Mouse (Mus musculus): ENCODE results near the gene Med26.

Gene Med26

DNA sequence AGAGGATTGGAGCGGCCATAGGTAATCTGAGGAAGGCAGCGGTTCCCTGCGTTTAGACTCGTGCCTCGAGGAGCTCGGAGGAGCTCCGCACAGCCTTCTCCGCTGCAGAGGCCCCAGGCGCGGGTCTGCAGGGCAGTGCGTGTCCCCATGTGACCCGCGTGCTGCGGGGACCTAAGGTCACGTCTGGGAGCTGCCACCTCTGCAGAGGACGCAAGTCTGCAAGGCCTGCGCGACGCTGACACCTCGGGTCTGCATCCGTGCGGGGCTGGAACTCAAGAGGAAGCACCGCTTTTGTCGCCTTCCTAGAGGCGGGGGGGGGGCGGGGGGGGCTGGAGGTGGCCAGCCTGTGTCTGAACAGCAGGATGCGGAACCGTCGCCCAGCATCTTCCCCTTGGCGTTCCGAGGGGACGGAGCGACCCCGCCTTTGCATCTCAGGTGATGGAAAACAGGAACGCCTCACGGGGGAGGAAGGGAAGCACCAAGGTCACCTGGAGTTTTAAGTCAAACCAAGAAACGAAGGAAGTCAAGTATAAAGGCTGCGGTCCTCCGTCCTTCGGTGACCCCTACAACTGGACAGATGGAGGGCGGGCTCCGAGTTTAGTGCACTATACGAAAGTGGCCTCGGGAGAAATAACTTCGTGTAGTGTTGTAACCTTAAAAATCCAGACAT lies 709 bp upstream of the Med26 start:
- DNase-seq (ENCODE audit: low spot score in 2 of 2), result peak in 1 of 2 experiments; percentile 37

- peak in 1 of 2 experiments; percentile 6 for DNase-seq (ENCODE audit: low spot score in 2 of 2)
Observed at GRCm38 (mm10) chr8:72547122-72547801, 808 bp downstream of the Med26 start.

- DNase-seq (ENCODE audit: low spot score in 2 of 2), result no peak
Observed at GRCm38 (mm10) chr8:72539234-72539633, 8.8 kb downstream of the Med26 start.

DNA sequence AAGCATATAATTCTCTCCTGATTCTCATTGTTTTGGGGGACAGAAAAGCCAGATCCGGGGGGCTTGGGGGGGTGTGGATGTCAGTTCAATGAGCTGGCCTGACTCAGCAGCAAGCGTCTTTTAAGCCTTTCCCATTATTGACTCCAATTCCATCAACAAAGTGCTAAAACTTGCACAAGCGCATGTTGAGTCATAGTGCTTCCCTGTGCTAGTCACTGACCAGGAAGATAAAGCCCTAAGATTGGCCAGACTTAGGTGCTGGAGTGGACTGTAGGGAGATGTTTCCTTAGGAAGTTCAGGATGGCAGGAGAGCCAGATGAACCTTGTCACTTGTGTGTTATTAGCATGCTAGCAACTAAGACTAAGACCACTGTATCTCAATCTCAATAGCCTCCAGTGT lies 13.2 kb downstream of the Med26 start:
- no peak for DNase-seq (ENCODE audit: low spot score in 2 of 2)

DNA sequence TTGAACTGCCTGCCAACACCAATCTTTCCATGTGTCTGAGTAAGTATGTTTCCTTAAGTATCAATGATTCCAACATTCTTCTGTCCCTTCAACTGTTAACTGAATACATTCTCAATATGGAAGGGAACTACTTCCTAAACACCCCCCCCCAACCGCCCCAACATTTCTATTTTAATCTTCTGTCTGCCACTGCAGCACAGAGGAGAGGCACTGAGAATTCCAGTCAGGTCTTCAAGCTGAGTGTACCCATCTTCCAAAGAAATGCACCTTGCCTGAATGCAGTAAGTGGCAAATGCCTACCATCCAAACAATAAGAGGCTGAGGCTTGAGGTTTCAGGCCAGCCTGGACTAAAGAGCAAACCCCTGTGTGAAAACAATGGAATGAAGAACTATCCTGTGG lies 16.0 kb downstream of the Med26 start:
- DNase-seq (ENCODE audit: low spot score in 2 of 2), result no peak

GRCm38 (mm10) chr8:72521888-72522287 lies 26.2 kb downstream of the Med26 start:
- DNase-seq (ENCODE audit: low spot score in 2 of 2), result no peak

GRCm38 (mm10) chr8:72517421-72517988 lies 30.6 kb downstream of the Med26 start:
- no peak for DNase-seq (ENCODE audit: low spot score in 2 of 2)

- DNase-seq (ENCODE audit: low spot score in 2 of 2), result no peak
Observed at GRCm38 (mm10) chr8:72513158-72513557, 34.9 kb downstream of the Med26 start.

DNA sequence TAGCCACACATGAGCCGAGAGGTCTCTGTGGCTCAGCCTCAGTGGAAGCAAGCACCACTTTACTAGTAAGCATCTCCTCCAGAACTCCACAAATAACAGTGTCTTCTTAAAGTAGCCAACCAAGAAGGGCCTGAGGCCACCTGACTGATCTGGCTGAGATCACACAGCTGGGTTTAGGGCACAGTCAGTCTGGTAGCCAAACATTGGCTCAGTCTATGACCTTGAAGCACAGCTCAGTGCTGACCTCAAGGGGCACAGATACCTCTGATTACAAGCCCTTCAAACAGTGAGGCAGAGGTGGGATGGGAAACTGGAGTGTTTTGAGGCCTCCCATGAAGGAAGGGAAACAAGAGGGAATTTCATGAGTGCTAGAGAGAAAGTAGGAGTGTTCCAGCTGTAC lies 35.4 kb downstream of the Med26 start:
- no peak for DNase-seq (ENCODE audit: low spot score in 2 of 2)

GRCm38 (mm10) chr8:72507505-72507904 lies 40.6 kb downstream of the Med26 start:
- DNase-seq (ENCODE audit: low spot score in 2 of 2), result no peak

DNA sequence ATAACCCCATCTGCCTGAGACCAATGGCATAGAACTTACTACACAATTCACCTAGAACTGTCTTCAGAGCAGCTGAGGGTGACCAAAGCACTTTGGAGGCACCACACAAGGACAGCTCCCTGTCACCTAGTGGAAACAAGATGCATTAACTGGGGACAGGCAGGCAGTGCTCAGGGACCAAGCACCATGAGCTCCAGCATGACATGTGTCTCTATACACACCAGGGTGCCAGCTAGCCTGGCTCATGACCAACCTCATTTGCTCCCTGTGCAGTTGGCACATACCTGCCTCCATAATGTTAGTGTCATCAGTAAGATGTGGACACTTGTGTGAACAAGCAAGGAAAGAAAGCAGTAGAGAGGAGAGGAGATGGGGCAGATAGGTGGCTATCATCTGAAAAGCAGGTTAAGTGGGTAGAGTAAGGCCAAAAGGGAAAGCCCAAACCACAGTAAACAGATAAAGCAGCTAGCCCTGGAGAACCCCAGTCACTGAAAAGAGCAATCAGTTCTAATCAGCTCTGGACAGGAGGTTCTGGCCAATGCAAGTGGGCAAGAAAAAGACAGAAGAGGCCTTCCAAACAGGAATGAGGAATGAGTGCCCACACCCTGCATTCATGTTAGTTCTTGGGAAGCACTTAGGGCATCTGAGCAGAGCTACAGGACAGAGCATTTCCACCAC lies 43.3 kb downstream of the Med26 start:
- DNase-seq (ENCODE audit: low spot score in 2 of 2), result no peak

DNA sequence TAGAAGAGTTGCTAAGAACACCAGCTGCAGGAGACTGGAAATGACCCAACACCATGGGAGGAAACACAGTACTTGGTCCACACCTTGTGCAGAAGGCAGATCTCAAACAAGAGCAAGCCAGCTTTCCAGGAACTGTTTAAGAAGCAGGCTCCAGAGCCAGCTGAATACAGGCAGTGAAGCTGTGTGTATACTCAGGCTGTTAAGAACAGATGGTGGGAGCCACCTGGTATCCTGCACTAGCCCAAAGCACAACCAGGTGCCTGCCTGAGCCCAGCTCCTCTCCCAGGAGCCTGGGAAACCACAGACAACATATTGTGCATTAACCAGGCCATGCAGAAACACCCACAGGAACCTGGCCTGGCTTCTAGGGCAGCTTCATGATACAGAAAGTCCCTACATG lies 43.9 kb downstream of the Med26 start:
- no peak for DNase-seq (ENCODE audit: low spot score in 2 of 2)

DNA sequence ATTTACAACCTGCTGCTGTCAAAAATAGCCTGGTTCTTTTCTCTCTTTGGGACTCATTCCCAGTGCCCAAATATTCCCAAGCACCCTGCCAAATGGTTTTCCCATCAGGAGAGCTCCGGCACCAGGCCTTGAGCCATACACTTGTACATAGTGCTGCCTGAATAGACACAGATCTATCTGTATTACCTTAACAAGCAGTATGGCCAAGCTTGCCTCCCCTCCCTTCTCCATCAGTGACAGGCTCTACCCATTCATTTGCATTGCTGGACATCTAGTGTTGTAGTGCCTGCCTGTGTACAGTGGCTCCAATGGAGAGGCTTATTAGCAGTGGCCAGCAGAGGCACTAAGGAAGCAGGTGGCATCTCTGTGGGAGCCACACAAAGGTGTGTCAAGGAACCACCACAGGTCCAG lies 47.5 kb downstream of the Med26 start:
- no peak for DNase-seq (ENCODE audit: low spot score in 2 of 2)

DNA sequence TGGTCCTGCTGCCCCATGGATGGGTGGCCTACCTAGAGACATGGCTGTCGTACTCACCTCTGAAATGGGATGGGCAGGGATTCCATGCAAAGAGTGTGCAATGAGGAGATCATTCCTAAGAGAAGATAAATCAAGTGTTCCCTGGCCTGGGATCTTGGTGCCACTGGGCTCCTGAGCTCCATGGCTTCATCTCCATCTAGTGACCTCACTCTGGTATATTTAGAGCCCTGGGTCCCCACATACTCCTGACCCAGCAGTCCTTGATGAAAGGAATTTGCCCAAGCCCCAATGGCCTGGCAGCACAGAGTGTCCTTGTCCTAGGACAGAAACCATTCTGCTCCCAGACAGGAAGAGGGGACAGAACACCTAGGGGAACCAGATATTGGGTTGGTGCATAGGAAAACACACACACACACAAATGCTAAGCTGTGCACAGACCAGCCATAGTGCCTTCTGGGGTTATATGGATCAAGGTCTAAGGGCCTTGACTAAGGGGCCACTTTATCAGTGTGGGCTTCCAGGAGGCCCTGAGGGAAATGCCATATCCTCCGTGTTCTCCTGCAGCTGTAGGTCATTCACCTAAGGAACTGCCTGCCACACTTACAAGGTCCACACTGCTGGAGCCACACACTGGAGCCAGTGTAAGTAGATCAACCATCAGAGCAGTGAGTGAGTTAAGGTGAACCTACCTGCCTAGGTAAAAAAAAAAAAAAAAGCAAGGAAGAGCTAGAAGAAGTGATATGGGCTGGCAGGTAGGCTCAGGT lies 48.4 kb downstream of the Med26 start:
- DNase-seq (ENCODE audit: low spot score in 2 of 2), result no peak

DNA sequence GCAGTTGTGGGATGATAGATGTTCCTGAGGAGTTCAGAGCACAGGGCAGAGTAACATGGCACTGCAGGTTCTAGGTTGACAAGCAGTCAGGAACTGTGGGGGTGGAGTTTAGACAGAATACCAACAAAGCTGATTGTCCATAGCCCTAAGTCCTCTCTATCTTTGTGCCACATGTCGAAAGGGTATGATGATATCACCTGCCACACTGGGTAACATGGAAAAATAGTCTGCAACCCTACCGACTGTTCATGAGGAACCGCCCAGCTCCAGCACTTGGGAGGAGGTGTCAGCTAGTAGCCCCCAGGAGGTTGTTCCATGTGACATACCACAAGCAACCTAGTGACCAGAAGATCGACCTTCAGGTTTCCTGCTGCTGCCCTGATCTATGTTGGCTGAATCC lies 49.5 kb downstream of the Med26 start:
- DNase-seq (ENCODE audit: low spot score in 2 of 2), result no peak

DNA sequence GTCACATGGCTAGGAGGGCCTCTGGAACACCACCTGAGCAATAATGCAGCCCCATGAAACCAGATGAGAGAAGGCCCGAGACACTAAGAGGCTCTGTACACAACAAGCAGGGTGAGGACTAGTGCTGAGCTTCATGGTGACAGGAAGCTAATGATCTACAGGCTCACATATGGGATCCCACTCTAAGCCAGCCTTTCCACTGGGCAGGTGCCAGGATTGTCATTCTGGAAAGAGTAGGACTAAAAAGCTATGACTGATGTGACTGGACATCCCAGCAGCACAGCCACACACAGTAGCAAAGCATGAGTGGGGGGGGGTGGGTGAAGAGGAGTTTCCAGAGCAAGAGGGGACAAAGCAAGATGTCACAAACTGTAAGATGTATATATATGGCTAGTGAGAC lies 50.2 kb downstream of the Med26 start:
- no peak for DNase-seq (ENCODE audit: low spot score in 2 of 2)

DNA sequence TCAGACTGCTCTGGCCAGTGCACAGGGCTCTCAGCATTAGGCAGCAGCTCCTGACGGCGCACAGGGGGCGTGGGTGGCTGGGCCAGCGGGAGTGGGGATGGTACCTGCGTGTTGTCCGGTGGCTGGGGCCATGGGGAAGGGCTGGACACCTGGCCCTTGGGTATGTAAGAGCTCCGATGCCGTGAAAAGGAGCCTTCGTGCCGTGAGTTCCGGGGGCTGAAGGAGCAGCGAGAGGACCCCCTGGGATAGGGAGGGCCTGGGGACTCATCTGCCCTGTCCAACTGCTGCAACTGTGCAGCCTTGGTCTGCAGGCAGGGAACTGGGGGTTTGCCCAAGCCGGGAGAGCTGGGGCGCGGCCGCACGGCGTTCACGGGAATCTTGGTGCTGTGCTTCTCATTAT lies 51.9 kb downstream of the Med26 start:
- DNase-seq (ENCODE audit: low spot score in 2 of 2), result no peak

DNA sequence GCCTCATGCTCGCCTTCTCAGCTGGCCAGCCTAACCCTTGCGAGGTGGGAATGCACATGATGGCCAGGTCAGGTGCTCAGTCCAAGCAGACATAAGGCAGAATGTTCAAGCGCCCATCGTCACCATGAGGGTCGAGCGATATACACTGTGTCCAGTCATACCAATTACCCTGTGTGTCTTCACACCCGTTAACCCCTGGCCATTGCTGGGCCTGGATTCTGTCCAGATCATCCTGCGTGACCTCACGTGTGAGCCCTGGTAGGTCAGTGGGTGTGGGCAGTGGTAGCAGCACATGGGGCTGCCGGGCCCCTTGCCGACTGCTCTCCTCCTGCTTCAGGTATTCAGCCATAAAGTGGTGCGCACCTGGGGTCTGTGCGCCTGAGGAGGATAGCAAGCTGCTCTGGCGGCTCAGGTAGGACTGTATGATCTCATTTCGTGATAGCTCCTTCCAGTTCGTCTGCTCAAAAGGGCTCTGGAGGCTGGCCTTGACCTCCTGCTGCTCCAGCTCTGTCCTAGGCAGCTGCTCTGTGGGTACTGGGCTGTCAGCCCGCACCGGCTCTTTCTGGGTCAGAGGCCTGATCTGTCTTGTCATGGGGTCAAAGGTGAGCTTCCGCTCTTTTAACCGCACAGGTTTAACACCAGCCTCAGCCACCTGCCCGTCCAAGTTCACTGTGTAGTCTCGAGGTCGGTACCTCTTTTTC lies 52.5 kb downstream of the Med26 start:
- DNase-seq (ENCODE audit: low spot score in 2 of 2), result no peak

DNA sequence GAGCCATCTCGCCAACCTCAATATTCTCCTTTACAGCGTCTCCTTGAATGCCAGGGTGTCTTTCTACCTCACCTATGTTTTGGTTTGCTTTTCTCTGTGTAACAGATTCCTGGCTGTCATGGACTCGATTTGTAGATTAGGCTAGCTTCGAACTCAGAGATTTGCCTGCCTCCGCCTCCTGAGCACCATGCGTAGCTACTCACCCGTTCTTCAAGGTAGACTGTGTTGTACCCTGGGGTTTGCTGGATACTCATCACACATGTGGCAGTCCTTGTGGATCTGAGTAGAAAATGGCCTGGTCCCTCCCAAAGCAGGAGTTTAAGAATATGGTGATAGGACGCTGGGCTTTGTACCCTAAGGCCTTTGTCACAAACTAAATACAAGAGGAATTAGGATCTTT lies 54.7 kb downstream of the Med26 start:
- no peak for DNase-seq (ENCODE audit: low spot score in 2 of 2)

- peak; percentile 99 to 100 for DNase-seq (ENCODE audit: low spot score in 2 of 2)
Observed at GRCm38 (mm10) chr8:72492622-72493081, 55.4 kb downstream of the Med26 start.

Data from spleen, postnatal 36 days (tissue).